In genomic region chr4:82359110-82359509, GRCm38 (mm10) we compare ENCODE assay signal across 21 mouse cellular contexts.
DNase-seq lines count a peak whose midpoint lies in the region; ATAC-seq and TF ChIP-seq lines count a peak whose summit lies in the region.
"Had no signal": no experiment of that assay in that cellular context is flagged by ENCODE, and none has a peak within 500 bp of the region (broad histone marks: within the 10 kb centered on the region; RNA-seq: fewer than 3 reads in every experiment).

No protein-coding gene starts in this region.

- H3K36me3 ChIP-seq in liver, postnatal 0 days (replicated peaks; ENCODE audit: insufficient read depth, low read length): no peaks in the 10 kb centered on the region
- no peaks in the 10 kb centered on the region for H3K36me3 ChIP-seq in liver, embryonic 12.5 days
- no peaks in the 10 kb centered on the region for H3K36me3 ChIP-seq in intestine, embryonic 16.5 days (ENCODE audit: control insufficient read depth, insufficient read depth, low read length)
- H3K36me3 ChIP-seq: midbrain, embryonic 13.5 days had no signal

- H3K27me3 ChIP-seq in liver, postnatal 0 days (ENCODE audit: insufficient read depth, low read length): no peaks in the 10 kb centered on the region
- no peaks in the 10 kb centered on the region for H3K27me3 ChIP-seq in liver, embryonic 12.5 days (replicated peaks)
- no peaks in the 10 kb centered on the region for H3K27me3 ChIP-seq in intestine, embryonic 16.5 days (replicated peaks; ENCODE audit: control insufficient read depth, insufficient read depth, low read length)
- H3K27me3 ChIP-seq: forebrain, embryonic 13.5 days; heart, embryonic 13.5 days; limb, embryonic 15.5 days; midbrain, embryonic 13.5 days; neural tube, embryonic 13.5 days had no signal

- peak; percentile 51 to 74 for DNase-seq in heart, adult 9 months (ENCODE audit: low spot score in 2 of 2)
- DNase-seq in heart, postnatal 10 days: no peak
- DNase-seq in liver, postnatal 0 days: no peak
- peak; percentile 64 for DNase-seq in lung, postnatal 25 days (ENCODE audit: low spot score)
- DNase-seq in layer of hippocampus, postnatal 36 days: no peak
- DNase-seq: cerebellum, adult 2 months; gastrocnemius, postnatal 14 days; kidney, postnatal 4 days; right cerebral cortex, postnatal 14 days; spleen, adult 18-20 months; thymus, postnatal 36 days had no signal

- no peak overlapping the region for H3K4me3 ChIP-seq in liver, postnatal 0 days (ENCODE audit: low read depth, low read length)
- H3K4me3 ChIP-seq in liver, embryonic 12.5 days: no peak overlapping the region
- H3K4me3 ChIP-seq in brown adipose tissue, adult 24 weeks (ENCODE audit: insufficient read depth, low read depth, low read length): no peak overlapping the region
- no peak overlapping the region for H3K4me3 ChIP-seq in intestine, embryonic 16.5 days (ENCODE audit: low read length)
- H3K4me3 ChIP-seq: forebrain, embryonic 13.5 days; heart, embryonic 13.5 days; limb, embryonic 15.5 days; midbrain, embryonic 13.5 days; neural tube, embryonic 13.5 days had no signal

- 0 out of 2 replicates have a peak, but pooled peaks cover 2% of the 10 kb centered on the region for H3K4me1 ChIP-seq in liver, postnatal 0 days (ENCODE audit: insufficient read depth)
- H3K4me1 ChIP-seq in liver, embryonic 12.5 days: no peaks in the 10 kb centered on the region
- H3K4me1 ChIP-seq in brown adipose tissue, adult 24 weeks (ENCODE audit: control insufficient read depth, insufficient read depth, insufficient read length, low read length): peaks cover 26% of the 10 kb centered on the region
- peaks cover 8% of the 10 kb centered on the region for H3K4me1 ChIP-seq in intestine, embryonic 16.5 days (ENCODE audit: control insufficient read depth, insufficient read depth, low read length)

- intact Hi-C loops in heart, postnatal 10 days (cut with DNase I): no loop called here

- H3K9me3 ChIP-seq in liver, postnatal 0 days (ENCODE audit: low read length): no peaks in the 10 kb centered on the region
- no peaks in the 10 kb centered on the region for H3K9me3 ChIP-seq in liver, embryonic 12.5 days (replicated peaks)
- no peaks in the 10 kb centered on the region for H3K9me3 ChIP-seq in intestine, embryonic 16.5 days (ENCODE audit: control insufficient read depth, low read length)
- H3K9me3 ChIP-seq: forebrain, embryonic 13.5 days; heart, embryonic 13.5 days; limb, embryonic 15.5 days; midbrain, embryonic 13.5 days; neural tube, embryonic 13.5 days had no signal

- TF ChIP-seq CTCF in liver, postnatal 0 days (IDR thresholded peaks at IDR 0.05; ENCODE audit: low read depth): no peak

- no peak for ATAC-seq in liver, postnatal 0 days
- no peak for ATAC-seq in liver, embryonic 12.5 days
- ATAC-seq in intestine, embryonic 16.5 days: no peak
- ATAC-seq: forebrain, embryonic 13.5 days; midbrain, embryonic 13.5 days had no signal

- no peak overlapping the region for H3K4me2 ChIP-seq in liver, postnatal 0 days (ENCODE audit: low read depth, low read length)
- no peak overlapping the region for H3K4me2 ChIP-seq in liver, embryonic 12.5 days
- H3K4me2 ChIP-seq in intestine, embryonic 16.5 days (ENCODE audit: low read depth, low read length): no peak overlapping the region
- H3K4me2 ChIP-seq: forebrain, embryonic 13.5 days; heart, embryonic 13.5 days; hindbrain, embryonic 14.5 days; limb, embryonic 15.5 days; midbrain, embryonic 13.5 days; neural tube, embryonic 13.5 days had no signal

- 47% methylated on average over 3 of the region's 3 CpGs for WGBS in liver, postnatal 0 days (ENCODE audit: insufficient replicate concordance)
- 58% methylated on average over 3 of the region's 3 CpGs for WGBS in liver, embryonic 12.5 days (ENCODE audit: insufficient replicate concordance)
- 81% methylated on average over 3 of the region's 3 CpGs for WGBS in intestine, embryonic 16.5 days

- no peak overlapping the region for H3K27ac ChIP-seq in liver, postnatal 0 days (ENCODE audit: low read depth)
- H3K27ac ChIP-seq in liver, embryonic 12.5 days: no peak overlapping the region
- H3K27ac ChIP-seq in brown adipose tissue, adult 24 weeks (replicated peaks; ENCODE audit: low read depth, low read length): peak overlapping the region; percentile 97
- no peak overlapping the region for H3K27ac ChIP-seq in intestine, embryonic 16.5 days (ENCODE audit: low read length)
- H3K27ac ChIP-seq: hindbrain, embryonic 14.5 days; limb, embryonic 15.5 days; macrophage; midbrain, embryonic 13.5 days; neural tube, embryonic 13.5 days had no signal

- H3K9ac ChIP-seq in liver, postnatal 0 days (replicated peaks): no peak overlapping the region
- no peak overlapping the region for H3K9ac ChIP-seq in liver, embryonic 12.5 days
- no peak overlapping the region for H3K9ac ChIP-seq in intestine, embryonic 16.5 days (ENCODE audit: low read depth, low read length)
- H3K9ac ChIP-seq: forebrain, embryonic 13.5 days; heart, embryonic 13.5 days; hindbrain, embryonic 14.5 days; limb, embryonic 15.5 days; midbrain, embryonic 13.5 days; neural tube, embryonic 13.5 days had no signal

- peak; percentile 30; the same call in 1 of the 2 replicates for TF ChIP-seq EP300 in liver, postnatal 0 days (IDR thresholded peaks at IDR 0.05; ENCODE audit: low read depth)

Comparison
In these comparisons a context has a peak if more than half of its experiments do, and no peak if none do; other contexts are left out.
1. DNase-seq: peak in heart, adult 9 months (2 of 2) and lung, postnatal 25 days (single experiment); none in heart, postnatal 10 days (0 of 2), liver, postnatal 0 days (single experiment) and layer of hippocampus, postnatal 36 days (0 of 2).